Comparison of ENCODE assay signal across 25 mouse cellular contexts in the genomic region with DNA sequence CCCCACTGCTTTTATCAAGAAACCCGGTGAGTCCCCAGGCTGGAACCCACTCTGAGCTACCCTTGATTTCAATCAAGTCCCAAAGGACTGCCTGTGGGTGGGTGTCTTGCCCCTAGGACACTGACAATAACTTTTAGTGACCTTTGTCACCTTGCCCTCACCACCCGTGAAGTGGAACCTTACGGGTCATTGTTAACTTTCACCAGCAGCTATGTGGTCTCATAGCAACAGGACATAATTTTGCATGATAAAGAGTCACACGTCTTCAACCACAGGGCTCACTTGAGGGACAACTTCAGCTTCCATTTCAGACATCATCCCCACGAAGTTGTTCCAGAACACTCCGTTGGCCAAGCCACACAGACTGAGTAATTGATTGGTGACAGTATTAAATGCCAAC. TPM values are rescaled to one million over a fixed set of nuclear protein-coding genes. Genes with fewer than 3 reads are reported as not detected.
DNase-seq lines count a peak whose midpoint lies in the region; ATAC-seq and TF ChIP-seq lines count a peak whose summit lies in the region.
"Had no signal": no experiment of that assay in that cellular context is flagged by ENCODE, and none has a peak within 500 bp of the region (broad histone marks: within the 10 kb centered on the region; RNA-seq: fewer than 3 reads in every experiment).

No protein-coding gene starts in this region.

- no peak overlapping the region for H3K4me2 ChIP-seq in hindbrain, postnatal 0 days (ENCODE audit: low read depth, low read length)
- H3K4me2 ChIP-seq: embryonic facial prominence, embryonic 13.5 days; embryonic facial prominence, embryonic 15.5 days; forebrain, embryonic 12.5 days had no signal

- H3K9ac ChIP-seq in hindbrain, postnatal 0 days (replicated peaks; ENCODE audit: low read length) = no peak overlapping the region
- H3K9ac ChIP-seq: embryonic facial prominence, embryonic 13.5 days; embryonic facial prominence, embryonic 15.5 days; forebrain, embryonic 12.5 days had no signal

- DNase-seq in hindbrain, embryonic 10.5 days (ENCODE audit: low spot score) = peak; percentile 42
- DNase-seq in hindbrain, postnatal 0 days (ENCODE audit: low spot score) = no peak
- DNase-seq in ES-CJ7 (ENCODE audit: low read depth, low spot score) = peak; percentile 63
- DNase-seq in R1 (ENCODE audit: low read depth, low spot score) = peak; percentile 69
- no peak for DNase-seq in neural tube, embryonic 10.5 days (ENCODE audit: extremely low spot score, low spot score)
- DNase-seq in left cerebral cortex, adult 11 months (ENCODE audit: low spot score) = no peak
- DNase-seq: adrenal gland, postnatal 10 days; adrenal gland, postnatal 25 days; cerebellum, adult 11 months; cerebellum, adult 18-20 months; cerebellum, adult 8-10 months; cerebellum, adult 9-11 months; cerebellum, postnatal 14 days; cerebellum, postnatal 36 days had no signal

- H3K27ac ChIP-seq in hindbrain, embryonic 10.5 days = no peak overlapping the region
- no peak overlapping the region for H3K27ac ChIP-seq in hindbrain, postnatal 0 days
- H3K27ac ChIP-seq: embryonic facial prominence, embryonic 13.5 days; embryonic facial prominence, embryonic 15.5 days; forebrain, embryonic 10.5 days; forebrain, embryonic 12.5 days had no signal

- 27% methylated on average over 6 of the region's 6 CpGs for WGBS in hindbrain, embryonic 10.5 days
- WGBS in hindbrain, postnatal 0 days = 13% methylated on average over 6 of the region's 6 CpGs

- H3K27me3 ChIP-seq in hindbrain, embryonic 10.5 days (ENCODE audit: insufficient read depth, poor library complexity, severe bottlenecking) = peaks cover 16% of the 10 kb centered on the region
- H3K27me3 ChIP-seq in hindbrain, postnatal 0 days (ENCODE audit: insufficient read depth, low read length) = no peaks in the 10 kb centered on the region
- H3K27me3 ChIP-seq: embryonic facial prominence, embryonic 15.5 days; Patski had no signal

- TF ChIP-seq CTCF in hindbrain, postnatal 0 days (IDR thresholded peaks at IDR 0.05; ENCODE audit: low read depth) = no peak

- peaks cover 26% of the 10 kb centered on the region for H3K4me1 ChIP-seq in hindbrain, embryonic 10.5 days (replicated peaks)
- H3K4me1 ChIP-seq in hindbrain, postnatal 0 days (ENCODE audit: insufficient read depth, low read length) = no peaks in the 10 kb centered on the region

- H3K4me3 ChIP-seq in hindbrain, embryonic 10.5 days = no peak overlapping the region
- H3K4me3 ChIP-seq in hindbrain, postnatal 0 days (ENCODE audit: low read length) = no peak overlapping the region
- H3K4me3 ChIP-seq: embryonic facial prominence, embryonic 13.5 days; embryonic facial prominence, embryonic 15.5 days; erythroblast, embryonic 14.5 days; forebrain, embryonic 10.5 days; forebrain, embryonic 12.5 days had no signal

- ATAC-seq in hindbrain, postnatal 0 days = no peak
- ATAC-seq: activated CD4-positive, CD25-positive, alpha-beta regulatory T cell, adult 4 months; forebrain, embryonic 14.5 days; forebrain, embryonic 16.5 days; Patski had no signal

- no peaks in the 10 kb centered on the region for H3K36me3 ChIP-seq in hindbrain, embryonic 10.5 days
- H3K36me3 ChIP-seq in hindbrain, postnatal 0 days (ENCODE audit: insufficient read depth, low read length) = no peaks in the 10 kb centered on the region
- H3K36me3 ChIP-seq: embryonic facial prominence, embryonic 13.5 days; embryonic facial prominence, embryonic 15.5 days; forebrain, embryonic 10.5 days; forebrain, embryonic 12.5 days; G1E had no signal

- H3K9me3 ChIP-seq in hindbrain, embryonic 10.5 days = peaks cover 26% of the 10 kb centered on the region
- H3K9me3 ChIP-seq in hindbrain, postnatal 0 days (ENCODE audit: low read length) = peaks cover 6% of the 10 kb centered on the region; the same call in 1 of the 2 replicates

RNA-seq across cellular contexts. Expression of gene Lgi2, which starts 4.5 kb away (rescaled TPM):
- 1.3 and 1.7 TPM in 2 replicates for polyA plus RNA-seq in hindbrain, embryonic 10.5 days (2016; fragmentation: Nextera tagmentation; extraction: Ambion mirVana)
- total RNA-seq in hindbrain, postnatal 0 days (2014; rRNA removed) = 19.9 and 20.2 TPM in 2 replicates
- polyA plus RNA-seq in hindbrain, postnatal 0 days (2015; fragmentation: Nextera tagmentation; extraction: Ambion mirVana) = 11.1 and 11.6 TPM in 2 replicates
- total RNA-seq: common myeloid progenitor, adult 5-6 weeks had no signal
- polyA plus RNA-seq: activated CD4-positive, CD25-positive, alpha-beta regulatory T cell, adult 4 months; erythroblast, embryonic 14.5 days; G1E had no signal

Comparison
In these comparisons a context has a peak if more than half of its experiments do, and no peak if none do; other contexts are left out.
1. DNase-seq: peak in hindbrain, embryonic 10.5 days (single experiment), ES-CJ7 (single experiment) and R1 (single experiment); none in hindbrain, postnatal 0 days (single experiment), neural tube, embryonic 10.5 days (single experiment) and left cerebral cortex, adult 11 months (single experiment).